In the genomic region with DNA sequence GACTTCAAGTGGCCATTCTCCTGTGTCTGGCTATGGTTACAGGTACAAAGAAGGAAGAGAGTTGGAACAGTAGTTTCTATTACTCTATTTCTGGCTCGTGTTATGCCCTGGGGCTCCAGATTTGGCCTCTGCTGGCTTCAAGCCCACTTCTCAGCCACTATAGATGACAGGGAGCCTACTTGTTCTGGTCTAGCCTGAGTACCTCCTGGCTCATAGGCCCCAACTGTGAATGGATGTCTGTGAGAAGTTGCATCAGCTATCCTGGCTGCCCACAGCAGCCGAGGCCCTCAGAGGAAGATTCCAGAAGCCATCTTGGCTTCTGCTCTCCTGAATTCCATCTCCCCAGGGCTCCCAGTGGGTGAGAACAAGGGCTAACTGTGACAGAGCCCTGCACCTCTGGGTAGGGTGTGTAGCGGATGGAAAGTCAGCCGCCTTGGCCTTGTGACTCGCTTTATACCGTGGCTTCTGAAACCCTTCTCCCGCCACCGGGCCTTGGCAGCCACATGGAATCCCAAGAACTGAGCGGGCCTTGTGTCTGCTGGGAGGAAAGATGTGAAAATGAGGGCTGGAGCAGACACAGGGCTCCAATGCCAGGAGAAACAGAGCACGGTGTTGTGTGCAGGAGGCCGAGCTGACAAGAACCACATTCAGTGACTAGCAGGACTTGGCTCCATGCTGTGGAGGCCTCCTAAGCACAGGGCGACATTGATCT, we compare ENCODE assay signal across 10 mouse cellular contexts. TPM values are rescaled to one million over a fixed set of nuclear protein-coding genes. Genes with fewer than 3 reads are reported as not detected.
A peak's percentile ranks its signal among the peaks of the same experiment; 100 is the strongest.
DNase-seq lines count a peak whose midpoint lies in the region; ATAC-seq lines count a peak whose summit lies in the region.
"Had no signal": no experiment of that assay in that cellular context is flagged by ENCODE, and none has a peak within 500 bp of the region (broad histone marks: within the 10 kb centered on the region; RNA-seq: fewer than 3 reads in every experiment).

No protein-coding gene starts in this region.

- H3K4me2 ChIP-seq in liver, embryonic 11.5 days = no peak overlapping the region
- H3K4me2 ChIP-seq: neural tube, embryonic 12.5 days had no signal

- no peak for ATAC-seq in liver, embryonic 11.5 days (replicated peaks; ENCODE audit: low FRiP score)

- H3K27ac ChIP-seq in liver, embryonic 11.5 days (ENCODE audit: low read depth, low read length) = no peak overlapping the region
- H3K27ac ChIP-seq: neural tube, embryonic 12.5 days had no signal

- no peaks in the 10 kb centered on the region for H3K27me3 ChIP-seq in liver, embryonic 11.5 days (replicated peaks; ENCODE audit: control insufficient read depth, insufficient read depth, low read length)
- H3K27me3 ChIP-seq: neural tube, embryonic 12.5 days had no signal

- no peaks in the 10 kb centered on the region for H3K36me3 ChIP-seq in liver, embryonic 11.5 days (ENCODE audit: control insufficient read depth, insufficient read depth, low read length)
- H3K36me3 ChIP-seq: neural tube, embryonic 12.5 days had no signal

- no peak overlapping the region for H3K9ac ChIP-seq in liver, embryonic 11.5 days (ENCODE audit: low read depth, low read length)
- H3K9ac ChIP-seq: neural tube, embryonic 12.5 days had no signal

- H3K4me1 ChIP-seq in liver, embryonic 11.5 days (replicated peaks; ENCODE audit: control insufficient read depth, insufficient read depth, low read length) = no peaks in the 10 kb centered on the region
- H3K4me1 ChIP-seq: neural tube, embryonic 12.5 days had no signal

- 89% methylated on average over 12 of the region's 12 CpGs for WGBS in liver, embryonic 11.5 days

- peak; percentile 4 for DNase-seq in cerebellum, adult 11 months
- no peak for DNase-seq in cerebellum, postnatal 4 days (ENCODE audit: low spot score in 2 of 2)
- DNase-seq in brain, adult 2 months (ENCODE audit: low read depth, low spot score) = peak; percentile 82
- peak; percentile 39 for DNase-seq in gastrocnemius, postnatal 25 days
- peak; percentile 85 for DNase-seq in layer of hippocampus, adult 9-11 months
- DNase-seq in right cerebral cortex, postnatal 36 days (ENCODE audit: low spot score in 2 of 2) = peak; percentile 57 to 62
- no peak for DNase-seq in MN1 (ENCODE audit: low spot score)
- DNase-seq in liver, embryonic 11.5 days (ENCODE audit: low spot score) = no peak

- no peak overlapping the region for H3K4me3 ChIP-seq in liver, embryonic 11.5 days (ENCODE audit: low read depth, low read length)
- H3K4me3 ChIP-seq: neural tube, embryonic 12.5 days had no signal

- H3K9me3 ChIP-seq in liver, embryonic 11.5 days (ENCODE audit: control insufficient read depth, low read length) = no peaks in the 10 kb centered on the region
- H3K9me3 ChIP-seq: neural tube, embryonic 12.5 days had no signal

RNA-seq across cellular contexts. Expression of gene Xylt1, which starts 55.1 kb away (rescaled TPM):
- 1 to 10 TPM; 4.6 to 6.2 TPM for total RNA-seq in gastrocnemius, postnatal 25 days (2021)
- 0.73 and 0.87 TPM in 2 replicates for polyA plus RNA-seq in liver, embryonic 11.5 days (2014; fragmentation: Nextera tagmentation; extraction: Ambion mirVana)
- polyA plus RNA-seq: C2C12 had no signal

Comparison
In these comparisons a context has a peak if more than half of its experiments do, and no peak if none do; other contexts are left out.
1. DNase-seq: peak in cerebellum, adult 11 months (single experiment), brain, adult 2 months (single experiment), gastrocnemius, postnatal 25 days (single experiment), layer of hippocampus, adult 9-11 months (single experiment) and right cerebral cortex, postnatal 36 days (2 of 2); none in cerebellum, postnatal 4 days (0 of 2), MN1 (single experiment) and liver, embryonic 11.5 days (single experiment).